Mouse (Mus musculus) CD4-positive, CD25-positive, alpha-beta regulatory T cell, adult 9 weeks (primary cell): ENCODE measurements around the gene Vps37d. TPM values are rescaled to one million over a fixed set of nuclear protein-coding genes. Genes with fewer than 3 reads are reported as not detected.

Experiments used
- polyA plus RNA-seq: library from polyadenylated mRNA; unstranded; fragments of 100-300 nt; shearing (Covaris generic); gene quantifications from one replicate; pipeline ENCODE4 v1.2.1, GENCODE M21; 2017

Gene Vps37d
- polyA plus RNA-seq: not detected

DNA sequence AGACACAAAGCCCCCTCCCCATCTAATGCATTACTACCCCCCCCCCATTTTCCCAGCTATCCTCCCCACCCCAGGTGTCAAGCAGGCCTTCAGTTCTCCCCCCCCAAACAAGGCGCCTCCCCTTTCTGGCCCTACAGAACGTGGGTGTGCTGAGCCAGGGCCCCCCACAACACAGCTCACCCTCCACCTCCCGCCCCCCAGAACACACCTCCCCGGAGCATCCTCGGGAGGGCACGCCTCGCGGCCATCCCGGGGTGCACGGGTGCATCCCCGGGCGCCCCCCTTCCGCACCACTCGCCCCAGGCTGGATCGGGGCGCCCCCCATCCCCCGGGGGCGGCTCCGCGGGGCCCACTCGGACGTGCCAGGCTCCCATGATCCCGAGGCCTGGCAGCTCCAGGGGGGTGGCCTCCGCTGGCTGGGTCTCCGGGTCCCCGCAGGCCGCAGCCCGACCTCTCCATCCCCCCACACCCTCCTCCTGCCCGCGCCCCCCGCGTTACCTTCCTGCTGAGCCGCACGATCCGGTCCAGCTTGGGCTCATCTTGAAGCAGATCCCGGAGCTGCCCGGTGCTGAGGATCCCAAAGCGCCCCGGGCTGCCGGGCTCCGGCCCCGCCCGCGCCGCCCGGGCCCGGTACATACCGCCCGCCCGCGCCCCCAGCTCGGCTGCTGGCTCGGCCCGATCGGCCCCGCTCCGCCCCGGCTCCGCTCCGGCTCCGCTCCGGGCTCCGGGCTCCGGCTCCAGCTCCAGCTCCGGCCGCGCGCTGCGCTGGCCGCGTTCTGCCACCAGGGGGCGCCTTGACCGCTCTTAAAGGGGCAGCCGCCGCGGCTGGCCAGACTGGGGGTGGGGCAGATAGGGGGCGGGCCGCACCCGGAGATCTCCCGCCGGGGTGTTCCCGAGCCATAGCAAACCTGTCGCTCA, at the start of gene Vps37d:
Gene Vps37d, minus strand, starts transcription at position 703 of the 918 bp plus-strand sequence.

DNA sequence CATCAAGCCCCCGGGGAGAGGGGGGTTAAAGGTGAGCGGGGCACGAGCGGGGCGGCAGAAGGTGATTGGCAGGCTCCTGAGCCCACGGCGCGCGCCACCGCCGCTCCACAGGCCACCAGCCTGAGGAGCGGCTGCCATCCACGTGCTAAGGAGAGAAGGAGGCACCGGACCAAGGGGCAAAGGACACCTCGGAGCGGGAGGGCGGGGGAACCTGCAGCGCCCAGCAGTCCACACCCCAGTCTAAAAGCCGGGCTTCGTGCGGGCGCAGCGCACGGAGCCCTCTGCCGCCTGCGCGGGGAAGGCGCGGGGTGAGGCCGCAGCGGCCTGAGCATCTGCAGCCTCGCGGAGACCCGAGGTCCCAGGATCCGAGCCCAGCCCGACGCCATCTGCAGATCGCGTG, 11.6 kb upstream of the Vps37d start, which contains the start of gene Mlxipl:
Gene Mlxipl, plus strand, starts transcription at position 238 of the 400 bp plus-strand sequence.

DNA sequence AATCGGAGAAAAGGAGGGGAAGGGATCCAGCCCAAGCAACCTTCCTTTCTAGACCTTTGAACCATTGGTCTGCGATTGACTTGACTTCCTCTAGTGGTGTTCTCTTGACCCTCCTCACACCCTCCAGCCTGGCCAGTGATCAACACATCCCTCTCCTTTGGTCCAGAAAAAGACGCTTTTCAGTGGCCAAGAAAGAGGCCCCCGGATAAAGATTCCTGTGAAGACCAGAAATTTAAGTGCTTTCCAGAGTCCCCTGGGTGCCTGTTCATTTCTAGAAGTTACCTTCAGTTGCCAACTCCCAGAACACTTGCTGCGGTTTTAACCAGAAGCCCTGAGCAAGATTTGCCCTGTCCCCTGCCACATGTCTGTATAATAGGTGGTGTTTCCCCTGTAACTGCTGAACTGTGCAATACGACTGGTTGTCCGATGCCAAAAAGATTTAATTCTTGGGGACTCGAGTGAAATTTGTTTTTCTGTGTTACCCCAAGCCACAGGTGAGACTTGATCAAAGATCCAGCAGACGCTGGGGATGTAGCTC, 13.1 kb downstream of the Vps37d start, which contains the start of gene Bud23:
Gene Bud23, minus strand, starts transcription at position 51 of the 538 bp plus-strand sequence.

DNA sequence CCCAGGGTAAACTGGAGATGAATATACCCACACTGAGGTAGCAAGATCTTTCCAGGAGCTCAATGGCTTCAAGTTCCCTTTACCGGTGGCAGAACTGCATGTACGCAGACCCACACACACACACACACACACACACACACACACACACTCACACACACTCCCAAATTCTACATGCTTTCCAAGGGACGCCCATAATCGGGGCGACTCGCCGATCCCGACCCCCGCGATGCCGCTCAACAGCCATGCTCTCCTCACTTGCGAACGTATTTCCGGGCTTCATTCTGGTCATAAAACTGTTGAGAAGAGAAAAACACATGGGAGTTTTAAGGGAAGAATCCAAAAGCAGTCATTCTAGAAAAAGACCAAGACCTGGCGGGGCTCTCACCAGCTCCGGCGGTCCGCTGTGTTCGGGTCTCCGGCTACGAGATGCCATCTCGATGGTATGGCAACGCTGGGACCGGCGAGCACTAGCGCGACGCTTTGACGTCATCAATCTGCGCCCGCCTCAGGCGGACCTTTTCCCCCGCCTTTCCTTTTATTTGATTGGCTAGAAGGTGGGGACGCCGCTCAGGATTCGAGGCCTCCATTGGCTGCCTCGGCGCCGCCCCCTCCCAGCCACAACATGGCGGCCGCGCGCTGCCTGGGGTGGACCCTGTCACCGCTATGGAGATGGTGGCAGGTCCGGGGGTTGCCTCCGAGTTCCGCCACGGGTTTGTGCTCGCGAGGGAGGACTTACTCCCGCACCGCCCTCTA, 14.3 kb downstream of the Vps37d start, which contains the start of gene Dnajc30:
Gene Dnajc30, plus strand, starts transcription at position 574 of the 753 bp plus-strand sequence.

DNA sequence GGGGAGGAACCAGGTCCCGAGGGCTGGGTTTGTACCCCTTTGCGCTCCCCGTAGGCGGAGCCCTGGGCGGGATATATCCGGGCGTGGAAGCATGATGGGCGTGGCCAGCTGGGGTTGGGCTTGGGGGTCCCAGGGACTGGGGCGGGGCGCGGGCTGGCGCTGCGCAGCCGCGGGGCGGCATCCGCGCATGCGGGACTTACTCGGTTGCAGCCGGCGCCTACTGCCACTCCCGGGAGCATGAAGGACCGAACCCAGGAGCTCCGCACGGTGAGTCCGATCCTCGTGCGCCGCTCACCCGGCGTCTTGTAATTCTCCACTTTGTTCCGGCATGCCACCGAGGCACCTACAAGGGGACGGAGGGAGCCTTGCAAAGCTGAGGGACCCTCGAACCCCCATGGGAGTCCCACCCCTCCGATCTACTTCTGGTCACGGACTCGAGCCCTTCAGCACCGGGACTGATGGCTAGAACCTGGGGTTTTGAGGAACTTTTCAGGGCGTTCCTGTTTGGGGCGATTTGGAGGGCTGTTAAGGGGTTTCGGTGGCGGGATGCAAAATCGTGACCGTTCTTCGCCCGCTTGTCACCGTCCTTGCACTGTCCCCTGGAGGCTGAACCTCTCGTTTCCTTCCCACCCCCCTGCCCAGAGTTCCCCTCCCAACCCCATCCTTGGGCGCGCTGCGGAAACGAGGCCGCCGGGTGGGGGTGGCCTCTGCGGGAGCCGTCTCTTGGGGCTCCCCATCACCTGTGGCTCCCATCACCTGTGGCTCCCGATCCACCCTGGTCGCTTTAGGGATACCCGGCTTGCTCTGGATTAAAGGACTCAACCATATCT, 54.5 kb downstream of the Vps37d start, which contains the start of gene Stx1a:
Gene Stx1a, plus strand, starts transcription at position 139 of the 830 bp plus-strand sequence.

Other genes with a start within 250 kb of the Vps37d start
- gene Tmem270, start 171.5 kb downstream of the Vps37d start, polyA plus RNA-seq: not detected
- not detected for gene Cldn13, start 162.7 kb downstream of the Vps37d start, polyA plus RNA-seq
- 21.8 TPM for gene Mettl27, start 145.9 kb downstream of the Vps37d start, polyA plus RNA-seq
- gene Cldn4, start 131.3 kb downstream of the Vps37d start, polyA plus RNA-seq: not detected
- gene Cldn3, start 92.1 kb downstream of the Vps37d start, polyA plus RNA-seq: not detected
- gene Abhd11, start 69.1 kb downstream of the Vps37d start, polyA plus RNA-seq: 101 TPM
- 14.9 TPM for gene Stx1a, start 54.8 kb downstream of the Vps37d start, polyA plus RNA-seq
- 24.1 TPM for gene Dnajc30, start 14.1 kb downstream of the Vps37d start, polyA plus RNA-seq
- 114 TPM for gene Bud23, start 13.3 kb downstream of the Vps37d start, polyA plus RNA-seq
- 0.22 TPM for gene Mlxipl, start 11.6 kb upstream of the Vps37d start, polyA plus RNA-seq
- gene Tbl2, start 71.4 kb upstream of the Vps37d start, polyA plus RNA-seq: 21.8 TPM
- 68.8 TPM for gene Bcl7b, start 90.0 kb upstream of the Vps37d start, polyA plus RNA-seq
- gene Baz1b, start 109.0 kb upstream of the Vps37d start, polyA plus RNA-seq: 15.5 TPM
- not detected for gene Fzd9, start 173.0 kb upstream of the Vps37d start, polyA plus RNA-seq